Mouse (Mus musculus) urinary bladder, adult 18-20 months (tissue): ENCODE results near the gene Rack1.
"Not testable (repeated sequence)": the region's sequence is repeated elsewhere in the genome, so short reads cannot be mapped to it uniquely, and the experiment has no call there.

Experiments used
- DNase-seq, 2 experiments: peaks; one replicate each; pipeline ENCODE4 v3.0.0; 2022; ENCODE audit warnings: low spot score in 2 of 2, mixed read lengths in 2 of 2

The Rack1 gene

DNA sequence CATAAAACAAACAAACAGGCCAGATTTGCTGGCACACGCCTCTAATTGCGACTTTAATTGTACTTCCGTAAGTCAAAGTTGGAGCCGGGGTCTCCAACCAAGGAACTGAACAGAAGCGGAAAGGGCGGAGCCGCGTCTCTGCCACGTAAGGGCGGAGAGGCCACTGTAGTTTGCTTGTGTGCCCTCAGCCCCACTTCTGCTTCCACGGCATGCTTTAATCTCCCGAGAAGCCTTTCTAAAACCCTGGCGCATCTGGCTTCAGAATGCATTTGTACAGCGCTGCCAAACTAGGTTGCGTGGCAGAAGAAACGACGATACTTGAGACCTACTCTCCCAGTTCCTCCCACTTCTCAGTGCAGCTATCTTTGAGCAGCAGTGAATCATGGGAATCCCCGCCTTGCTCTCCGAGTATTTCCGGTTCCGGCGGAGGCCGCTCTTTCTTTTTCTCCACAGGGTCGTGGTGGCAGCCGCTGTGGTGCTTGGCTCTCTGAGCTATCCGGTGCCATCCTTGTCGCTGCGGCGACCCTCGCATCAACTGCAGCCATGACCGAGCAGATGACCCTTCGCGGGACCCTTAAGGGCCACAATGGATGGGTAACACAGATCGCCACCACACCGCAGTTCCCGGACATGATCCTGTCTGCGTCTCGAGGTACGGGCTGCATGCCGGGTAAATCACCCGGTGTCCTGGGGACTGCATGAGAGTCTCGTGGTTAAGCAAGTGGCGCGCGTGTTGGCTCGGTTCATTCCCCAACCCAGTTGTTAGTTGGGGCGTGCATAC, at the start of gene Rack1:
Gene Rack1 (plus strand): TSS at position 412 of the 781 bp plus-strand sequence.
- peak; percentile 86 to 89 for DNase-seq

DNA sequence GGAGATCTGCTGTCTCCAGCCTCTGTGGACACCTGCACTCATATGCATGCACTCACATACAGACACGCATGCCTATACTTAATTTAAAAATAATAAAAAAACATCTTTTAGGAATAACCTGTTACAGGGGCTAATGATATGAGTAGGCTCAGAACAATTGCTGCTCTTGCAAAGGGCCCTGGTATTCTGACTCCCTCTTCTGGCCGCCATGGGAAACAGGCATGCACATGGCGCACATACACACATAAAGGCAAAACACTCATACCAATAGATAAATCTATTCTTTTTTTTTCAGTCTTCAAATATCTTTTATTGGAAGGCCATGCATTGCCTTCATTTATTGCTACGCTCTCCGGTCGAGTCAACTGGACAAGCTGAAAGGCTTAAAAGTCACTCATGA, 49.7 kb upstream of the Rack1 start:
- DNase-seq, result no peak

DNA sequence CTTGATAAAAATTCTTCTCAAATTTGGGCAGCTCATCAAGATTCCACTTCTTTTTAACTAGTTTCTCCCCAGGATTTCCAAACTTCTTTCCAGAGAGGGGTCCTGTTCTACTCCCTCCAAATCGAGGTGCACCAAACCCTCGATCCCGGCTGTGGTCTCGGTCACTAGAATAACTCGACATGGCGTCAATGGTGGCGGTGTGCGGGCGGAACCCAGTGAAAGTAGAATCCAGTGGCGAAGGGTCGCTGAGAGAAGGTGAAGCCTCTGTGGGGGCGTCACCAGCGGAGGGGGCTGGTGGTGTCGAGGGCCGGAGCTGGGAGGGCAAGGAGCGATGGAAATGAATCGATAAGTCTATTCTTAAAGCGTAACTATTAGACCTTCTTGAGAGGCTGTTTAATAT, 46.6 kb upstream of the Rack1 start:
- DNase-seq, result not testable (repeated sequence)

DNA sequence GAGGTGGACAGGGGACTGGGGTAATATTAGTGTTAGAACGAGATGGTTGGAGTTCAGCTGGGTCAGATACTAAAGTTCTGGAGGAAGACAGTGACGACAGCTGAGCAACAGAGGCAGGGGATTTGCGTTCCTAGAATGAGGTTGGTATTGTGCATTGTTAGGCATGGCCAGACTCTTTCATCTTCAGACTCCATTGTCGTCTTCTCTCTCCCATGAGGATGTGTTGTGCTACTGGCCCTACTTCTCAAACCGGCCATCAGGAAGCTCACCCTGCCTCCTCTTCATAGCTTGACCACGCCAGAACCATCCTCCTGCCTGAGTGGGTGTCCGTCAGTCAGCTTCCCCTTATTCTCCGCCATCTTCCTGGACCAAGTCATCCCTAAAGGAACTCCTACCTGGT, 41.1 kb upstream of the Rack1 start:
- no peak for DNase-seq

DNA sequence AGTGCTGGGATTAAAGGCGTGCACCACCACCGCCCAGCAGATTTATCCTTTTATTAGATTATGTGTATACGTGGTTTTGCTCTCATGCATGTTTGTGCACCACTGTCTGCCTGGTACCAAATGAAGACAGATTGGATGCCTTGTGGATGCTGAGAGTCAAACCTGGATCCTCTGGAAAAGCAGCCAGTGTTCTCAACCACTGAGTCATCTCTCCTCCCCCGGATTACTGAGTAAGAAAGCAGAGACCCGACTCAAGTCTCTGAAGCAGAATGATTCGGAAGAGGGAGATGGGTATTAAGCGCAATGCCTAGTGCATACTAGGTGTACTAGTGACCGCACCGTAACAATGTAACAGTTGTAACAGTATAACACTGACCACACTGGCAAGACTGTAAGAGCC, 36.0 kb upstream of the Rack1 start:
- DNase-seq, result no peak

DNA sequence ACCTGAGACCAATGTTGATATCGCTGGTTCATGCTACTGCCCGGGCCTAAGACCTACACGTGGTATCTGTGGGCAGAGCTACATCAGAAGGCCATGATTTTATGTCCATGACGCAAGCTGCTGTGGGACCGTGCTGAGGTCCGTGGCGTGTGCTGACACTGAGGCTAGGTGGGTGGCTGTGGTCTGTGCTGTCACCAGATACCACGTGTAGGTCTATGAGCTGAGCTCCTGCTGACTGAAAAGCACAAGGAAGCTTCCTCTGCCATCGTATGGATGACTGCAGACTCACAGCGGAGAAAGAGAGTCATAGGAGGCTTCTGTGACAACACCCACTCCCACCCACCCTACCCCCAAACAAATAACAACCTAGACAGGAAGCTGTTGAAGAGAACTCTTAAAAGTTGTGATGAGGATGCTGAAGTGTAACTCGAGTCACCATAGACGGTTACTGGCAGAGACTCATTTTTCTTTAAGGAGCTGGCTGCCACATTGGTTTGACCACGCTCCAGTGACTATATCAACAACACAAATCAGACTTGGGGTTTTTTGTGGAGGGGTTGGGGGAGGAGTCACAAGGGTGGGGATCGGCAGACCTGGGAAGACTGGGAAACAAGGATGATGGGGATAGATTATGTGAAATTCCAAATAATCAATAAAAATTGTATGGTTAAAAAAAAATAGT, 32.8 kb upstream of the Rack1 start:
- DNase-seq, result no peak

DNA sequence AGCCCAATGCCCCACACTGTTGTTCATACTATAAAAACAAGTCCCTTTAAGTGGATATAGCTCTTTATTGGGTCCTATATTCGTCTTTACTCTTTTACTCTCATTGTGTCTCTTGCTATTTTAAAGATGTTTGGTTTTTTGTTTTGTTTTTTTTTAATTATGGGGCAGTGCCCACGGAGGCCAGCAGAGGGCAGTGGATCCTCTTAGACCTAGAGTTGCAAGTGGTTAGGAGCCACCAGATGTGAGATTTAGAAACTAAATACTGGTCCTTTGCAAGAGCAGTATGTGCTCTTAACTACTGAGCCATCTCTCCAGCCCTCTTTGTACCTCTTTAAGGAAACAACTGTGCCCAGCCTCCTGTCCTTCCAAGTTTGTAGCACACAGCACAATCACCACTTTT, 28.4 kb upstream of the Rack1 start:
- peak in 1 of 2 experiments; percentile 35 for DNase-seq

DNA sequence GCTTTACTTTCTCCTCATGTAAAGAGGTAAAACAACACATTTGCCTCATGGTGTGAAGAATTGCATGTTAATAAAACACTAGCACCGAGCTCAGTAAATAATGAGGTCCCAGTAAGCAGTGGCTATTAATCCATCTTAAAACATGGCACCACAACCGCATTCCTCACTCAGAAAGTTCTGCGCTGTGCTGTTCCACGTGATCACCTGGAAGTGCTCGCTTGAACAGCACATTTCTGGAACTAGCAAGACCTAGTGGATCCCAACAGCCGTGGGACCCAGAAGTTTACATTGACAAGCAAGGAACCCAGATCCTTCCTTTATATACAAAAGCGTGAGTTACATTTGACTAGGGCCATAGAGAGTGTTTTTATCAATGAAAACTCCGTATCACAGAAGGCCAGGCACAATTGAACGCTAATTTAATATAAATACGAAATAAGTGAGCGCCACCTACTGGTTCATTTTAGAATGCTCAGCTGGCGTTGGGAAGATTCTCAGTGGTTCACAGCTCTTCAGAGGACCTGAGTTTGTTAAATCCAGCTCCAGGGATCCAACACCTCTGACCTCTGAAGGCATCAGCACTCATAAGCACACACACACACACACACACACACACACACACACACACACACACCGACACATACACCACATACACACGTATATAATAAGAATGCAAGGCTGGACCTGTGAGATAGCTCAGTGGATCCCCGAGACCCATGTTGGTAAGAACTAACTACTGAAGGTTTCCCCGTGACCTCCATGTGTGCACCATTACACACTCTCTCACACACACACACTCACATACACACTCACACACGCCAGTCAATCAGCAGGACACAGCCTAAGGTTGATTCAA, 25.5 kb upstream of the Rack1 start:
- DNase-seq, result no peak

DNA sequence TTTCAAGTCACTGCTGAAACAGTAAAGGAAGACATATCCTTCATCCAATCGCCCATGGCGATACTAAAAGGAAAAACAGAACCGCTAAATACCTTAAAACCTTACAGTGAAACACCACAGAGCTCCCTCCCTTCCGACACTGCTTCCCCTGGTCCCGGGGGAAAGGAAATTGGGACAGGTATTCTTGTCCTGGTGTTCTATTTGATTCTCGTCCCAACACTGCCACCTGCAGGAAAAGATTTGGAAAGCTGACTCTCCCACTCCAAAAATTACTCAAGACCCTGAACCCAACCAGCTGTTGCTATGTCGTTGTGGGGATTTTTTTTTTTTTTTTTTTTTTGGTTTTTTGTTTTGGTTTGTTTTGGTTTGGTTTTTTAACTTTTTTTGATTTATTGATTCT, 24.6 kb upstream of the Rack1 start:
- no peak for DNase-seq

DNA sequence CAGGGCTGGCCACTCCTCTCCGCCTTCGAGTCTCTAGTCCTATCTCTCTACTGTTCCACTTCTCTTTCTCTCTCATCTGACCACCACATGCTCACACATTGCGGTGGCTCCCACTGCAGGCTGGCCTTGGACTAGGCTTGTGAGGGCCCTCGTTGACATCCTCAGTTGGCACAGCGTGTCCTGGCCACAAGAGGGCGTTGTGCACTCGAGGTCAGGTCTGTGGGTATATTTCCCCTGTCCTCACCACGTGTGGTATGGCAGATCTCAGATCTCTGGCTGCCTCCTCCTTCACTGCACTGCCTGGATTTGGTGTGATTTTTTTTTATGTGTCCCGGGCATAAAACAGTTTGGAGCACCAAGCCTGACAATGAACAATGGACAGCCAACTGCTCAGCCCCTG, 23.5 kb upstream of the Rack1 start:
- no peak for DNase-seq

DNA sequence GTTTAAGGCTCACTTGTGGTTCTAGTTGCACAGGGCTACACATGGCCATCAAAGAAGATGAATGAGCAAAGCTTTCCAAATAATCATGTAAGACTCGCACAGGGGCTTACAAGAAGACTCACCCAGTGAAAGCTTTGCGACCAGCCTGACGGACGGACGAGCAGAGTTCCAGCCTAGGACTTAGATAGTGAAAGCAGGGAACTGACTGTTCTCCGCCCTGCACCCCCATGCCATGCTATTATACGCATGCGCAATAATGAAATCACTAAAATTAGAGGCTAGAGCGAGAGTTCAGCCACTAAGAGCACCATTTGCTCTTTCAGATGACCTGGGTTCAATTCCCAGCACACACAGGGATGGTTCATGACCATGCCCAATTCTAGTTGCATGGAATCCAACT, 22.8 kb upstream of the Rack1 start:
- DNase-seq, result no peak

DNA sequence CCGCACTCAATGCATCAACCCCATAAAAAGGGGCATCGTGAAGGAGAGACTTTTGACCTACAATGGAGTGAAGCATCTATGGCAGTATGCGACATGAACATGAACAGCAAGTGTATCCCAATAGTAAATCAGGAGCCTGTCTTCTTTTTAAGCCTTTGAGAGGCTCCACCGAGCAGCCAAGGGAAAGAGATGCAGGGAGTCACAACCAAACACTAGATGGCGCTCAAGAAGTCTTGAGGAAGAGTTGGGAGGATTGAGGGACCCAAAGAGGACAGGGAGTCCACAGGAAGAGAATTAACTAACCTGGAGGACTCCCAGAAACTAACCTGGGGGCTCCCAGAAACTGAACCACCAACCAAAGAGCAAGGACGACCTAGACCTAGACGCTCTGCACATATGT, 20.7 kb upstream of the Rack1 start:
- no peak for DNase-seq

DNA sequence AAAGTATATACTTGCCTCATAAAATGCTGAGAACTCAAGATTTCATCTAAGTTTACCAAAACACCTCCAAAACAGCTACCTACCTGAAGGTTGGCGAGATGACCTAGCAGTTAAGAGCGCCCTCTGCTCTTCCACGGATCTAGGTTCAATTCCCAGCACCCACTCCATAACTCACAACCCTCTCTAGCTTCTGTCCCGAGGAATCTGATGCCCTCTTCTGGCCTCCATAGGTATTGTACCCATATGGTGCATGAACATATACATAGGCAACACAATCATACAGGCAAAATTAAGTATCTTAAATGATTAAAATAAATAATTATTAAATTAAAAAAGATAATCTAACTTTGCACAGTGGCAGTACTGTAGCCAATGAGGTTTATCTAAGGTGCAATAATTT, 17.9 kb upstream of the Rack1 start:
- no peak for DNase-seq

DNA sequence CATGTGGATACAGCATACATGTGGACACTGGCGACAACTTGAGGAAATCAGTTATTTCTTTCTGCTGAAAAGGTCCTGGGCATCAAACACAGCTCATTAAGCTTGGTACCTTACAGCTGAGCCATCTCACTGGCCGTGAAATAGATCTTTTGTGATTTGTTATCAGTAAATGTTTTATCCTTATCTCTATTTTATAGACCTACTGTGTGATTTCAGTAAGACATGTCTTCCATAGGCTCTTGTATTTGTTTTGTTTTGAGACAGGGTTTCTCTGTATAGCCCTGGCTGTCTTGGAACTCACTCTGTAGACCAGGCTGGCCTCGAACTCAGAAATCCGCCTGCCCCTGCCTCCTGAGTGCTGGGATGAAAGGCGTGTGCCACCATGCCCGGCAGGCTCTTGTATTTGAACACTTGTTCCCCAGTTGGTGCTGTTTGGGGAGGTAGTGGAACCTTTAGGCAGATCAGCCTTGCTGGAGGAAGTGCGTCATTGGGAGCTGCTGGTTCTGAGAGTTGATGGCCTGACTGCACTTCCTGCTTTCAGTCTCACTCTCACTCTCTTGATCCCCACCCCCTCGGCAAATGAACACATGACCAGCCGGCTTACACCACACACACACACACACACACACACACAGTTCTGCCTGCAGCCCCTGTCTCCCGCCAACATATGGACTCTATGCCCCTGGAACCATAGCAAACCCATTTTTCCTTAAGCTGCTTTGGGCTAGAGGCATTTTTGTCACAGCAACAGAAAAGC, 12.5 kb upstream of the Rack1 start:
- peak in 1 of 2 experiments; percentile 24 for DNase-seq

DNA sequence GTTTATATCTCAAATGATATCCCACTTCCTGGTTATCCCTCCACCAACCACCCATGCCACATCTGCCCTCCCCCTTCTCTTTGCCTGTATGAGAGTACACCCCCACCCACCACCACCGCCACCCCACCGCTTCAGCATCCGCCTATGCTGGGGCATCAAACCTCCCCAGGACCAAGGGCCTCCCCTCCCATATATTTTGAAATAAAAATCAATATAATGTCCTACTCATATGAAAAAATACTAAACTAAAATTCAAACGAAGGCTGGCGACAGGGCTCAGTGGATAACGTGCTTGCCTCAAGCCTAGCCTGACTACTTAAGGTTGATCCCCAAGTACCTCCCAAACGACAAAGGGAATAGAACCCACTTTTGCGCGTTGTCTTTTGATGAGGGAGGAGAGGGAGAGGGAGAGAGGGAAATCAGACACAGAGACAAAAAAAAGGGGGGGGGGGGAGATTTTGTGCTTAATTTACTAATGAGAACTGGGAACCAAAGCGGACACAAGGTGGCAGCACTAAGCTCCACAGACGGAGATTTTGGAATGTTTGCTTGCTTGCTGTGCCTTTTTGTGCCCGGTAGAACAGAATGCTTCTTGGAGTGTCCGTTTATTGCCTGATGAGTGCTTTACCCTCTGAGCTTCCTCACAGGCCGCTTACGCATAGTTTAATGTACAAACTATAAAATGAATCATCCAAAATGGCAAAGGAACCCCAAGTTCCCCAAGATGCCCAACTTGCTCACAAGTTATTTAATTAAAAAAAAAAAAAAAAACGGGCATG, 11.6 kb upstream of the Rack1 start:
- peak; percentile 36 to 49 for DNase-seq

DNA sequence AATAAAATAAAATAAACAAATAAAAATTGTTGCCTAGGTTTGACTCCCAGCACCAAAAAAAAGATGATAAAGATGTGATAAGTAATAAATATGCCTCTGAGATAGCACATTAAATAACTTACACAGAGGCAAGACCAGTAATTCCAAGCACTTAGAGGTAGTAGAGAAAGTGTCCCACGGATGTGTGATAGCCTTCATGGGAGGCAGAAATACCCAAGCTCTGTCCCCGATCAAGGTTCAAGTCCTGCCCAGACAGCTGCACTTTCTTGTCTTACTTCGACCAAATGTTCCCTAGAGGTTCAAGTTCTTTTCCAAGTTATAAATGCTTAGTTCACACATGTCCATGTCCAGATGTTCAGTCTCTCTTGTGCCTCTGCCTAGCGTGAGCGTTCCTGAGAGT, 10.9 kb upstream of the Rack1 start:
- DNase-seq, result no peak

DNA sequence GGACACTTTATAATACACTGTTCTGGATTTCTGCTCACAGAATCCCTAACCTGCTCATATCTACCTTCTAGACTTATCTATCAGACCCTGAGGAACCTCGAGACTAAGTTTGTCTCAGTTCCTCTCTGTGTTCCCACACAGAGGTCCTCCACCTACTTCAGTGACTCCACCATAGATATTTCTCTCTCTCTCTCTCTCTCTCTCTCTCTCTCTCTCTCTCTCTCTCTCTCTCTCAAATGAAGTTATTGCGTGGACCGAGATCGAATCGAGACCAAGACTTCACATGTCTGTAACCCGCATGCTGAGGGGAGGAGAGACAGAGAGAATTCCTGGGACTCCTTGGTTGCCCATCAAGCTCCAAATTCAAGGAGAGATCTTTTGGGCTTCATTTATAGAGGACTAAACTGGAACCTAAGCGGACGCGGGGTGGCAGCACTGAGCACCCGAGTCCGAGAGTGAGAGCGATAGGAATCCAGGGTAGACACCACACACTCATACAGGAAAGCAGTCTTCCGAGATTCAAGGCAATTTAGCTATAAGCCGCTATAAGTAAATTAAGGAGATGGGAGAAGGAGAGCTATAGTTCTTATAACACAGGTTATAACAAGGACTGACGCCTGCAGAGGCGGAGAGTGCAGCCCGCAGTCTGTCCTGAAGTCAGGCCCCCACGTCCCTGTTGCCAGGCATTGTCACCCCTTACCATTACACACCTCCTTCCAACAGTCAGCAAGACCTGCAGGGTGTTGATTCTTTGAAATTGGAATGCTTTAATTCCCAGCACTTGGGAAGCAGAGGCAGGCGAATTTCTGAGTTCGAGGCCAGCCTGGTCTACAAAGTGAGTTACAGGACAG, 9.9 kb upstream of the Rack1 start:
- peak; percentile 69 to 70 for DNase-seq

DNA sequence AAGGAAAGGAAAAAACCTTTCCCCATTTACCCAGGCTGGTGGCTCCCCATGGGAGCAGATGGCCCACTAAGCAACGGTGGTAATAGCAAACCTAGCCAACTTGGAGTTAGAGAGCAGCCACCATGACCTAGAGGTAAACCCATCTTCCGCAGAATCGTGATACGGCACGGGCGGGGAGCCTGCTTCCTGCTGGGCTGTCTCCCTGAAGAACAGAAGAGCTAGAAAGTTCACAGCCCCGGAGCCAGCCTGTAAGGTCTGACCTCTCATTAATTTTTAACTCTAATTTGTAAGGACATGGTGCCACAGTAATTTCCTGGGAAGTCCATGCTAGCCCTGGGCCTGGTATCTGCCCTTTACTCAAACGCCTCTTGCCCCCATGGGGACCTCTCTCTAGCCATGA, 9.2 kb upstream of the Rack1 start:
- DNase-seq, result no peak

DNA sequence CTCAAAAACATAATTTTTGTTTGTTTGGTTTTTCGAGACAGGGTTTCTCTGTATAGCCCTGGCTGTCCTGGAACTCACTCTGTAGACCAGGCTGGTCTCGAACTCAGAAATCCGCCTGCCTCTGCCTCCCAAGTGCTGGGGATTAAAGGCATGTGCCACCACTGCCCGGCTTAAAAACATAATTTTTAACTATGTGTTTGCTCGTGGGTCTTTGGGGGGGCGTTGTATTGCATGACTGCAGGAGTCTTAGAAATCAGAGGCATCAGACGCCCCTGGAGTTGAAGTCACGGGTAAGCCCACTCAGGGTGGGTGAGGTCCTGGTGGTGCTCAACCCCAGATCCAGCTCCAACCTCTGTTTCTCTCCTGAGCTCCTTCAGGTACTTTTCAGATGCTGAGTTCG, 8.2 kb upstream of the Rack1 start:
- not testable (repeated sequence) for DNase-seq

DNA sequence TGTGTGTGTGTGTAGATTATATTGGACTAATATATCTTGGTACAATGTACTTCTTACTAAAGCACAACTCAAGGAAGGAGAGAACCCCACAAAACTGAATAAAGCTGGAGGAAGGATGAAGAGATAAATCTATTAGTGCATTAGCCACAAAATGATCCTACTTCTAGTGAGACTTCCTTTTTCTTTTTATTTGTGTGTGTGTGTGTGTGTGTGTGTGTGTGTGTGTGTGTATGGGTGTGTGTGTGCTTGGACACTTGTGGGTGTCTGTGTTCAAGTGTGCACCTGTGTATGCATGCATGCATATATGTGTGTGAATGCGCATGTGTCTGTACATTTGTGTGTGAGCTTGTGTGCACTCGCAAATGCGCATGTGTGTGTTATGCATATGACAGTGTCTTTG, 6.9 kb upstream of the Rack1 start:
- no peak for DNase-seq
